Mouse (Mus musculus): ENCODE results near the gene Dmpk. TPM values are rescaled to one million over a fixed set of nuclear protein-coding genes. Genes with fewer than 3 reads are reported as not detected.
A peak's percentile ranks its signal among the peaks of the same experiment; 100 is the strongest.

Gene Dmpk
- polyA plus RNA-seq, 1 experiment from 2014 or later, result 36.0 TPM

GRCm38 (mm10) chr7:19109565-19109964 lies 25.9 kb downstream of the Dmpk start:
- H3K9ac ChIP-seq (ENCODE audit: low read length), result no peak overlapping the region
- no peak overlapping the region for H3K4me3 ChIP-seq (ENCODE audit: control insufficient read depth in 1 of 2, insufficient read depth in 1 of 2, low read depth in 1 of 2, low read length in 2 of 2)
- H3K4me1 ChIP-seq (ENCODE audit: control insufficient read depth in 2 of 2, insufficient read depth in 2 of 2, low read length in 2 of 2), result peaks cover 0 to 7% of the 10 kb centered on the region in 2 experiments; a peak in 2 of 4 replicates
- no peaks in the 10 kb centered on the region for H3K27me3 ChIP-seq (ENCODE audit: control insufficient read depth, insufficient read depth, low read length)
- H3K4me2 ChIP-seq (ENCODE audit: low read length), result no peak overlapping the region
- WGBS, result 66% methylated on average over 1 of the region's 1 CpGs
- no peaks in the 10 kb centered on the region for H3K9me3 ChIP-seq (ENCODE audit: control insufficient read depth, low read length)
- H3K36me3 ChIP-seq (ENCODE audit: control insufficient read depth, insufficient read depth, low read length), result no peaks in the 10 kb centered on the region
- no peak for ATAC-seq (ENCODE audit: insufficient number of reproducible peaks, insufficient read depth, low FRiP score, low read depth)
- no peak overlapping the region for H3K27ac ChIP-seq (replicated peaks in 1 of 2; ENCODE audit: control insufficient read depth in 1 of 2, insufficient read depth in 1 of 2, low read depth in 2 of 2, low read length in 2 of 2)

GRCm38 (mm10) chr7:19118028-19118771 lies 34.6 kb downstream of the Dmpk start, which contains the start of gene Gm4969:
Gene Gm4969 (minus strand): TSS chr7:19118368.
- peak within 1 kb of the TSS; percentile 15 to 23 for H3K4me3 ChIP-seq (ENCODE audit: control insufficient read depth in 1 of 2, insufficient read depth in 1 of 2, low read depth in 1 of 2, low read length in 2 of 2)
- H3K9me3 ChIP-seq (ENCODE audit: control insufficient read depth, low read length), result peaks cover 8% of the 10 kb centered on the region; the same call in 1 of the 2 replicates
- no peak within 1 kb of the TSS for H3K27ac ChIP-seq (replicated peaks in 1 of 2; ENCODE audit: control insufficient read depth in 1 of 2, insufficient read depth in 1 of 2, low read depth in 2 of 2, low read length in 2 of 2)
- 21% methylated on average over 63 of the region's 64 CpGs for WGBS
- peaks cover 8 to 18% of the 10 kb centered on the region in 2 experiments; a peak in 3 of 4 replicates for H3K4me1 ChIP-seq (ENCODE audit: control insufficient read depth in 2 of 2, insufficient read depth in 2 of 2, low read length in 2 of 2)
- no peak within 1 kb of the TSS for H3K9ac ChIP-seq (ENCODE audit: low read length)
- no peaks in the 10 kb centered on the region for H3K27me3 ChIP-seq (ENCODE audit: control insufficient read depth, insufficient read depth, low read length)
- 0 out of 2 replicates have a peak, but pooled peaks have one; percentile 10 for ATAC-seq (ENCODE audit: insufficient number of reproducible peaks, insufficient read depth, low FRiP score, low read depth)
- H3K36me3 ChIP-seq (ENCODE audit: control insufficient read depth, insufficient read depth, low read length), result no peaks in the 10 kb centered on the region
- H3K4me2 ChIP-seq (ENCODE audit: low read length), result peak within 1 kb of the TSS; percentile 58

GRCm38 (mm10) chr7:19119083-19119482 lies 35.4 kb downstream of the Dmpk start:
- H3K27ac ChIP-seq (replicated peaks in 1 of 2; ENCODE audit: control insufficient read depth in 1 of 2, insufficient read depth in 1 of 2, low read depth in 2 of 2, low read length in 2 of 2), result no peak overlapping the region
- no peak overlapping the region for H3K4me2 ChIP-seq (ENCODE audit: low read length)
- peaks cover 8 to 18% of the 10 kb centered on the region in 2 experiments; a peak in 3 of 4 replicates for H3K4me1 ChIP-seq (ENCODE audit: control insufficient read depth in 2 of 2, insufficient read depth in 2 of 2, low read length in 2 of 2)
- 0 out of 4 replicates have a peak overlapping the region, but pooled peaks of 1 of the 2 experiments have one; percentile 75 for H3K4me3 ChIP-seq (ENCODE audit: control insufficient read depth in 1 of 2, insufficient read depth in 1 of 2, low read depth in 1 of 2, low read length in 2 of 2)
- H3K27me3 ChIP-seq (ENCODE audit: control insufficient read depth, insufficient read depth, low read length), result no peaks in the 10 kb centered on the region
- no peaks in the 10 kb centered on the region for H3K36me3 ChIP-seq (ENCODE audit: control insufficient read depth, insufficient read depth, low read length)
- no peak for ATAC-seq (ENCODE audit: insufficient number of reproducible peaks, insufficient read depth, low FRiP score, low read depth)
- peaks cover 8% of the 10 kb centered on the region; the same call in 1 of the 2 replicates for H3K9me3 ChIP-seq (ENCODE audit: control insufficient read depth, low read length)
- H3K9ac ChIP-seq (ENCODE audit: low read length), result no peak overlapping the region
- whole genome bisulfite sequencing, result 92% methylated on average over 8 of the region's 8 CpGs

DNA sequence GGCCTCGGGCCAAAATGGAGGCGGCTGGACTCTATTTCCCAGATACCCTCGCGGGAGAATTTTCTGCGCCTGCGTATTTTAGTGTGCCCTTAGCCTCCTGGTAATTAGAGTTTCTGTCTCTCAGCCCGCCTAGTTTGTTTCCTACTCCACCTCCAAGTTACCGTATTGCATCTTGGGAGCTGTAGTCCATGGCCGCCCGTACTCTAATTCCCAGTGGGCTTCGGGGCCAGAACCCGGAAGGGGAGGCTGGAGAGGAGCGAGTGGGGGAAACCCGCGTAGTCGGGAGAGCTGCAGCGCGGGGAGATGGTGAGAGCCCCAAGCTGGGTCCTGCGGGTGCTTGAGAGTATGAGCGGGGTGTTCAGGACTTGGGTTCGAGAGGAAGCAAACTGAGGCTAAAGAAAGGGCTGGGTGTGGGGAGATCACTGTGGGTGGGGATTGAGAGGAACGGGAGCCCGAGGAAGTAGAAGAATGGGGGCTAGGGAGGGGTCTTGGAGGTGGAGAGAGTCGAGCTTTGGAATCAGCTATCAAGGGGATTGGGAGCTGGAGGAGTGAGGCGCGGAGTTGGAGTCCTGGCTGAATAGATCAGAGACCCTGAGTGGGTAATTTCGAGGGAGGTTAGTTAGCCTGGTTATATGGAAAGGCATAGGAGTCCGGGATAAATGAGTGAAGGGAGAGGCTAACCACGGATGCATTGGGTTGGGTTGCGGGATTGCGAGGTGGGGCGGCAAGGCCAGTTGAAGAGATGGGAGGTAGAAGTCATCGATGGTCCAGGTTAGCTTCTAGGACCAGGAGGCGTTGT lies 36.2 kb downstream of the Dmpk start, which contains the start of gene Fbxo46:
Fbxo46 (plus strand) TSS at position 229 of the 799 bp plus-strand sequence.
- Histone ChIP-seq H3K4me2 (ENCODE audit: low read length) (peak within 1 kb of the TSS; percentile 90), H3K4me3 (ENCODE audit: control insufficient read depth in 1 of 2, insufficient read depth in 1 of 2, low read depth in 1 of 2, low read length in 2 of 2) (peak within 1 kb of the TSS; percentile 75 to 84), H3K9ac (ENCODE audit: low read length) (peak within 1 kb of the TSS; percentile 86), H3K36me3 (ENCODE audit: control insufficient read depth, insufficient read depth, low read length) (no peaks in the 10 kb centered on the region), H3K4me1 (ENCODE audit: control insufficient read depth in 2 of 2, insufficient read depth in 2 of 2, low read length in 2 of 2) (peaks cover 8 to 18% of the 10 kb centered on the region in 2 experiments; a peak in 3 of 4 replicates), H3K9me3 (ENCODE audit: control insufficient read depth, low read length) (peaks cover 8% of the 10 kb centered on the region; the same call in 1 of the 2 replicates), H3K27me3 (ENCODE audit: control insufficient read depth, insufficient read depth, low read length) (no peaks in the 10 kb centered on the region), H3K27ac (replicated peaks in 1 of 2; ENCODE audit: control insufficient read depth in 1 of 2, insufficient read depth in 1 of 2, low read depth in 2 of 2, low read length in 2 of 2) (peak within 1 kb of the TSS in 1 of 2 experiments; percentile 21; a peak in 2 of 4 replicates)
- WGBS, result 2% methylated on average over 34 of the region's 34 CpGs
- peak; percentile 93 for ATAC-seq (ENCODE audit: insufficient number of reproducible peaks, insufficient read depth, low FRiP score, low read depth)

- H3K27ac ChIP-seq (replicated peaks in 1 of 2; ENCODE audit: control insufficient read depth in 1 of 2, insufficient read depth in 1 of 2, low read depth in 2 of 2, low read length in 2 of 2), result no peak overlapping the region
- H3K9me3 ChIP-seq (ENCODE audit: control insufficient read depth, low read length), result peaks cover 8% of the 10 kb centered on the region; the same call in 1 of the 2 replicates
- H3K36me3 ChIP-seq (ENCODE audit: control insufficient read depth, insufficient read depth, low read length), result 0 out of 2 replicates have a peak, but pooled peaks cover 2% of the 10 kb centered on the region
- no peak for ATAC-seq (ENCODE audit: insufficient number of reproducible peaks, insufficient read depth, low FRiP score, low read depth)
- H3K4me3 ChIP-seq (ENCODE audit: control insufficient read depth in 1 of 2, insufficient read depth in 1 of 2, low read depth in 1 of 2, low read length in 2 of 2), result no peak overlapping the region
- 87% methylated on average over 4 of the region's 4 CpGs for WGBS
- no peaks in the 10 kb centered on the region for H3K27me3 ChIP-seq (ENCODE audit: control insufficient read depth, insufficient read depth, low read length)
- peaks cover 8 to 18% of the 10 kb centered on the region in 2 experiments; a peak in 3 of 4 replicates for H3K4me1 ChIP-seq (ENCODE audit: control insufficient read depth in 2 of 2, insufficient read depth in 2 of 2, low read length in 2 of 2)
- H3K4me2 ChIP-seq (ENCODE audit: low read length), result no peak overlapping the region
- H3K9ac ChIP-seq (ENCODE audit: low read length), result no peak overlapping the region
Observed at GRCm38 (mm10) chr7:19121686-19122085, 38.0 kb downstream of the Dmpk start.

DNA sequence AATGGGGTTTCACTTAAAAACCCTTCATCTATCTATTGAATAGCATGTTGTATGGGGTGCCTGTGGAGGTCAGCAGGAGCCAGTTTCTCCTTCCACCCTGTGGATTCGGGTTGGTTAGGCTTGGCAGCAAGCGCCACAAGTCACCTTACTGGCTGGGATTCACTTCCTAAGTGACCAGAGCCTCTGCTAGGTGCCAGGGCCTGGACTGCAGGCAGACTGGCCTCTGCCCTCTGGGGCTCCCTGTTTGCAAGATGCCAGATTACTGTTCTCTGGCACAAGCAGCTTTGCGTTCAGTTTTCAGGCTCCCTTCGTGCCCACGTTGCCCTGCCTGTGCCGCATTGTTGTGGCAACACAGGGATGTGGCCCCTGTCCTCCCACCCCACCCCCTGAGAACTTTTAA lies 41.1 kb downstream of the Dmpk start:
- Histone ChIP-seq H3K36me3 (ENCODE audit: control insufficient read depth, insufficient read depth, low read length) (peaks cover 22% of the 10 kb centered on the region; the same call in 1 of the 2 replicates), H3K9me3 (ENCODE audit: control insufficient read depth, low read length) (no peaks in the 10 kb centered on the region), H3K27me3 (ENCODE audit: control insufficient read depth, insufficient read depth, low read length) (no peaks in the 10 kb centered on the region), H3K4me3 (ENCODE audit: control insufficient read depth in 1 of 2, insufficient read depth in 1 of 2, low read depth in 1 of 2, low read length in 2 of 2) (no peak overlapping the region), H3K9ac (ENCODE audit: low read length) (no peak overlapping the region), H3K4me2 (ENCODE audit: low read length) (no peak overlapping the region), H3K4me1 (ENCODE audit: control insufficient read depth in 2 of 2, insufficient read depth in 2 of 2, low read length in 2 of 2) (peaks cover 0 to 10% of the 10 kb centered on the region in 2 experiments; a peak in 1 of 4 replicates), H3K27ac (replicated peaks in 1 of 2; ENCODE audit: control insufficient read depth in 1 of 2, insufficient read depth in 1 of 2, low read depth in 2 of 2, low read length in 2 of 2) (no peak overlapping the region)
- WGBS, result 84% methylated on average over 6 of the region's 6 CpGs
- no peak for ATAC-seq (ENCODE audit: insufficient number of reproducible peaks, insufficient read depth, low FRiP score, low read depth)

DNA sequence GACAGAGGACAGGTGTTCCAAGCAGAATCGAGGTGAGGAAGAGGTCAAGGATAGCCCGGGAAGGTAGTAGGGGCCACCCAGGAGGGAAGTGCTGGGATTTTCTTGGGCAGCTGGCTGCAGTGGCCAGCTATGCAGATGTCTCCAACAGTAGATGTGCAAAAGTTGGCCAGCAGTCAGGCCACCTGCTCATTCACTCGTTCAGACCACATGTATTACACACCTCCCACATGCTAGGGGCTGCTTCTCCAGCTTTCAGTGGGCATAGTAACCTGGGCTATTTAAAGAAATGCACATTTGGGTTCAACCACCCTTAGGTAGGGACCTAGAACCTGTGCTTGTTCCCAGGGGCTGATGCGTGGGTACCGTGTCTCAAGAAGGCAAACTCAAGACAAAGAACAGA lies 44.1 kb downstream of the Dmpk start:
- H3K9ac ChIP-seq (ENCODE audit: low read length), result no peak overlapping the region
- H3K4me3 ChIP-seq (ENCODE audit: control insufficient read depth in 1 of 2, insufficient read depth in 1 of 2, low read depth in 1 of 2, low read length in 2 of 2), result no peak overlapping the region
- H3K27ac ChIP-seq (replicated peaks in 1 of 2; ENCODE audit: control insufficient read depth in 1 of 2, insufficient read depth in 1 of 2, low read depth in 2 of 2, low read length in 2 of 2), result no peak overlapping the region
- peaks cover 22% of the 10 kb centered on the region; the same call in 1 of the 2 replicates for H3K36me3 ChIP-seq (ENCODE audit: control insufficient read depth, insufficient read depth, low read length)
- H3K4me2 ChIP-seq (ENCODE audit: low read length), result no peak overlapping the region
- 86% methylated on average over 5 of the region's 5 CpGs for WGBS
- ATAC-seq (ENCODE audit: insufficient number of reproducible peaks, insufficient read depth, low FRiP score, low read depth), result no peak
- no peaks in the 10 kb centered on the region for H3K9me3 ChIP-seq (ENCODE audit: control insufficient read depth, low read length)
- peaks cover 4 to 15% of the 10 kb centered on the region in 2 experiments; a peak in 3 of 4 replicates for H3K4me1 ChIP-seq (ENCODE audit: control insufficient read depth in 2 of 2, insufficient read depth in 2 of 2, low read length in 2 of 2)
- H3K27me3 ChIP-seq (ENCODE audit: control insufficient read depth, insufficient read depth, low read length), result no peaks in the 10 kb centered on the region

Data from heart, embryonic 14.5 days (tissue).